Mouse (Mus musculus): ENCODE measurements around the gene Grk3. TPM values are rescaled to one million over a fixed set of nuclear protein-coding genes. Genes with fewer than 3 reads are reported as not detected.

The Grk3 gene
- polyA plus RNA-seq, 1 experiment from 2014 or later = 2.9 TPM

DNA sequence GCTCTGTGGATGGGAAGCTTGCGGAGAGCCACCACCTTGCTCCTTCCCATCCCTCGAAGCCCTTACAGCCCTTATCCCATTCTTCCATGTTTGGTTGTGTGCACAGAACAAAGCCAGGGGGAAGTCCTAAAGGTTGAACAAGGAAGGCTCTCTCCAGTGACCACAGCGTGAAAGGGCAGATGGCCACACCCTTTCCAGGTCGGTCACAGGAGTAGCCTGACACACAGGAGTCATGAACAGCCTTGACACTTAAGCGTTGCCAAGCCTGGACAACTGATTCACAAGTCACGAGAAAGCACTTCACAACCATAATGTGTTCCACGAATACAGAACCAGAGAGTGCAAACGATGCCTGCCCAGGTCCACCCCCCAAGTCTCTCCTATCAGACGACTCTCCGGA, 3.7 kb downstream of the Grk3 start:
- WGBS = 84% methylated on average over 10 of the region's 10 CpGs
- Histone ChIP-seq H3K9ac (ENCODE audit: low read depth, low read length) (no peak overlapping the region), H3K4me3 (ENCODE audit: low read depth, low read length) (no peak overlapping the region), H3K9me3 (ENCODE audit: control insufficient read depth) (no peaks in the 10 kb centered on the region), H3K4me2 (replicated peaks; ENCODE audit: low read depth) (no peak overlapping the region), H3K27me3 (replicated peaks; ENCODE audit: control insufficient read depth, insufficient read depth, low read length) (no peaks in the 10 kb centered on the region), H3K27ac (ENCODE audit: low read depth, low read length) (no peak overlapping the region), H3K36me3 (ENCODE audit: control insufficient read depth, insufficient read depth) (no peaks in the 10 kb centered on the region), H3K4me1 (replicated peaks; ENCODE audit: control insufficient read depth, insufficient read depth, low read length) (no peaks in the 10 kb centered on the region; the same call in 1 of the 2 replicates)
- no peak for TF ChIP-seq CTCF (IDR thresholded peaks at IDR 0.05; ENCODE audit: low read depth)
- ATAC-seq = no peak

DNA sequence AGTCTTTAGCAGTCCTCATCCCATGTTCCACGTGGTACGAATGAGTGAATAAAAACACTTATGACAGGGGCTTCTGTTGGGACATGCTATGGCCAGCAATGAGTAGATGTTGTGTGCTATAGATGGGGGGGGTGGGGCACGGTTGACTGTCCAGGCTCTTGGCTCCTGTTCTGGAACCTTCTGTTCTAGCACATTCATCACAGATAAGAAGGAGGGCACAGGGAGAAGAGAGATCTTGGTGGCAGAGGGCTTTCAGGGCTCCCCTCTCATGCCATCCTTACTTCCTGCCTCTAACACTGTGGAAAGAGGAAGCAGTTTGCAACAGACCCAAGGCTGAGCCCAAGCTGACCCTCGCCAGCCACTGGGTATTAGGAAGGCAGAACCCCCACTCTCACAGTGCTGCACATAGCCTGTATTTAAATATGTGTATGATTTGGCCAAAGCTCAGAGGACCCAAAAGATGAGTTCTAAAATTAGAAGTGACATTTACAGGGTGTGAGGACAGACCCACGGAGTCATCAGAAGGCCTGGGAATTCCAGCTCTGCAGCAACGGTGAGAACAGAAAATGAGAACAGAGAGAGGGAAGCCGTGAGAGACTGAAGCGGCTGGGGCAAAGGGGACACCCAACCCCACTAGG, 6.3 kb downstream of the Grk3 start:
- Histone ChIP-seq H3K9ac (ENCODE audit: low read depth, low read length) (no peak overlapping the region), H3K4me1 (replicated peaks; ENCODE audit: control insufficient read depth, insufficient read depth, low read length) (no peaks in the 10 kb centered on the region), H3K27me3 (replicated peaks; ENCODE audit: control insufficient read depth, insufficient read depth, low read length) (no peaks in the 10 kb centered on the region), H3K4me2 (replicated peaks; ENCODE audit: low read depth) (no peak overlapping the region), H3K27ac (ENCODE audit: low read depth, low read length) (no peak overlapping the region), H3K9me3 (ENCODE audit: control insufficient read depth) (no peaks in the 10 kb centered on the region), H3K36me3 (ENCODE audit: control insufficient read depth, insufficient read depth) (no peaks in the 10 kb centered on the region), H3K4me3 (ENCODE audit: low read depth, low read length) (no peak overlapping the region)
- no peak for TF ChIP-seq CTCF (IDR thresholded peaks at IDR 0.05; ENCODE audit: low read depth)
- ATAC-seq = no peak
- WGBS = 81% methylated on average over 8 of the region's 8 CpGs

DNA sequence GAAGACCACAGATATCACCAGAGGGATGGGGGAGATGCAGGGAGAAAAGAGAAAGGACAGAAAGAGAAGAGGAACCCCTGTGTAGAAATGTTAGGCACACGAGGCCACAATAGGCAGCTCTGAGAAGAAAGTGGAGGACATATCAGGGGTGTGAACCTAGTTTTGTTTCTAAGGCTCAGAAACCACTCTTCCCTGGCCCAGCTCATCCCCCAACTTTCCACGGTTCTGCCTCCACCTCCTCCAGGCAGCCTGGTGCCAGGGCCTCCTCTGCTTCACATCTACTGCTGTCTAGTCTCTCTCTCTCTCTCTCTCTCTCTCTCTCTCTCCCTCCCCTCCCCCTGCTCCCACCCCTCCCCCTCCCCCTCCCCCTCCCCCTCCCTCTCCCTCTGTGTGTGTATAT, 7.1 kb downstream of the Grk3 start:
- 72% methylated on average over 2 of the region's 2 CpGs for WGBS
- ATAC-seq = no peak
- Histone ChIP-seq H3K4me1 (replicated peaks; ENCODE audit: control insufficient read depth, insufficient read depth, low read length) (no peaks in the 10 kb centered on the region), H3K9ac (ENCODE audit: low read depth, low read length) (no peak overlapping the region), H3K27me3 (replicated peaks; ENCODE audit: control insufficient read depth, insufficient read depth, low read length) (no peaks in the 10 kb centered on the region), H3K4me3 (ENCODE audit: low read depth, low read length) (no peak overlapping the region), H3K27ac (ENCODE audit: low read depth, low read length) (no peak overlapping the region), H3K36me3 (ENCODE audit: control insufficient read depth, insufficient read depth) (no peaks in the 10 kb centered on the region), H3K4me2 (replicated peaks; ENCODE audit: low read depth) (no peak overlapping the region), H3K9me3 (ENCODE audit: control insufficient read depth) (no peaks in the 10 kb centered on the region)
- no peak for TF ChIP-seq CTCF (IDR thresholded peaks at IDR 0.05; ENCODE audit: low read depth)

DNA sequence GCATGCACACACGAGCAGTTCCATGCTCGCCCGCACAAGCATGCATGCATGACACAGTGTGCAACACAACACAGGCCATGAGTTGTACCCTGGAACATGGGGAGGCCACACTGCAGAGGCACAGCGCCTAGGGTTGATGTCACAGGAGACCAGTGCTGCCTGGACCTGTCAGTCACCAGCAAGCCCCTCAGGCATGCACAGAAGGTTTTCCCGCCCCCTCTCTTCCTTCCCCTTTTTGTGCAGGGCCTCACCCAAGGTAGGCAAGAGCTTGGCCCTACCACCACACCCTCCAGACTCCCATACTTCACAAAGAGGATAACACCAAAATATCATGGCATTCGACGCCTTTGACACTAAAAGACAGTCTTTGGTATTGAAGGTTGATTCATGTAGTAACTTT, 8.6 kb downstream of the Grk3 start:
- no peaks in the 10 kb centered on the region for H3K4me1 ChIP-seq (replicated peaks; ENCODE audit: control insufficient read depth, insufficient read depth, low read length)
- H3K9ac ChIP-seq (ENCODE audit: low read depth, low read length) = no peak overlapping the region
- 91% methylated on average over 7 of the region's 7 CpGs for WGBS
- no peak for ATAC-seq
- TF ChIP-seq CTCF (IDR thresholded peaks at IDR 0.05; ENCODE audit: low read depth) = no peak
- no peak overlapping the region for H3K4me2 ChIP-seq (replicated peaks; ENCODE audit: low read depth)
- H3K27ac ChIP-seq (ENCODE audit: low read depth, low read length) = no peak overlapping the region
- H3K27me3 ChIP-seq (replicated peaks; ENCODE audit: control insufficient read depth, insufficient read depth, low read length) = no peaks in the 10 kb centered on the region
- H3K9me3 ChIP-seq (ENCODE audit: control insufficient read depth) = no peaks in the 10 kb centered on the region
- H3K4me3 ChIP-seq (ENCODE audit: low read depth, low read length) = no peak overlapping the region
- no peaks in the 10 kb centered on the region for H3K36me3 ChIP-seq (ENCODE audit: control insufficient read depth, insufficient read depth)

DNA sequence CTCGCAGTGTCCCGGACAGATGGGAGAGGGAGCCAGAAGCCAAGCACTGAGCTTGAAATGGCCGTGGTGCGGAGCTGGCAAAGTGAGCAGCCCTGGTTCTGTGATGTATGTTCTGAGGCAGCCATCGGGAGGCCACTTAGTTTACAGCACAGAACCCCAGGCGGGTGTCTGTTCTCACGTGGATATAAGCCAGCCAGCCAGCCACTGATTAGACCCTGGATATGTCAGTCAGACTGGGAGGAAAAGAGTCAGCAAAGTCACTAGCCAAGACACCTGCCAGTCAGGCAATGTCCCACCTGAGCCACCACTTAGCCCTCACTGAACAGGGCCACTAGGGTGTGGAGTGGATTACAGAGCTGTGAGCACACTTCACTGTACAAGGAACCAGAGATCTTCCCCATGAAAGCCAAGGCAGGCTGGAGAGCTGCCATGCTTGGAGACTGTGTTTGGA, 9.6 kb downstream of the Grk3 start:
- Histone ChIP-seq H3K36me3 (ENCODE audit: control insufficient read depth, insufficient read depth) (no peaks in the 10 kb centered on the region), H3K4me1 (replicated peaks; ENCODE audit: control insufficient read depth, insufficient read depth, low read length) (no peaks in the 10 kb centered on the region), H3K9me3 (ENCODE audit: control insufficient read depth) (no peaks in the 10 kb centered on the region), H3K27ac (ENCODE audit: low read depth, low read length) (no peak overlapping the region; the same call in 1 of the 2 replicates), H3K27me3 (replicated peaks; ENCODE audit: control insufficient read depth, insufficient read depth, low read length) (no peaks in the 10 kb centered on the region), H3K4me2 (replicated peaks; ENCODE audit: low read depth) (no peak overlapping the region), H3K4me3 (ENCODE audit: low read depth, low read length) (no peak overlapping the region), H3K9ac (ENCODE audit: low read depth, low read length) (no peak overlapping the region)
- WGBS = 71% methylated on average over 7 of the region's 7 CpGs
- no peak for TF ChIP-seq CTCF (IDR thresholded peaks at IDR 0.05; ENCODE audit: low read depth)
- ATAC-seq = no peak

DNA sequence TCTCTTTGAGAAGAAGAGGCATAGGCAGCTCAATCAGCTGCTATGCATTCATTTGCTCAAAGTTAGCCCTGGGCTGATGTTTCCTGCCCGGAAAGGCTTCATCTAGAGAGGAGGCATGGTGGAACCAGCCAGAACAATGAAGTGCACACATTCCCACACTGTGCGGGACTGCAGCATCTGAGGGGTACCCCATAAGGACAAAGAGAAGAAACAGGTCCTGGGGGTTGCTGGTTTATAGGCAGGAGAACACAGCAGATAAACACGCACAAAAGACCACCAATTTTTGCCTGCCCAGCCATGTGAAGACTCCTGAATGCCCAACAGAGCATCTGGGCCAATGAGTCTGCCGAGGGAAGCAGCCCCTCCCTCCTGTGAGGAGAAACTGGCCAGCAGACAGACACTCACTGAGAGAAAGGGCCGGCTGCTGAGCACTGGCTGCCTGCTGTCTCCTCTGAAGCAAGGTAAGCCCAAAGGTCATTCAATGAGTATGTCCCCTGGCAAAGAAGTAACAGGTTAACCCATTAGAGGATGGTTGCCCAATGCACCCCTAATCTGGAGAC, 12.7 kb downstream of the Grk3 start:
- no peak for ATAC-seq
- Histone ChIP-seq H3K4me1 (replicated peaks; ENCODE audit: control insufficient read depth, insufficient read depth, low read length) (no peaks in the 10 kb centered on the region), H3K4me2 (replicated peaks; ENCODE audit: low read depth) (no peak overlapping the region), H3K9ac (ENCODE audit: low read depth, low read length) (no peak overlapping the region), H3K4me3 (ENCODE audit: low read depth, low read length) (no peak overlapping the region), H3K36me3 (ENCODE audit: control insufficient read depth, insufficient read depth) (no peaks in the 10 kb centered on the region), H3K27me3 (replicated peaks; ENCODE audit: control insufficient read depth, insufficient read depth, low read length) (no peaks in the 10 kb centered on the region), H3K9me3 (ENCODE audit: control insufficient read depth) (no peaks in the 10 kb centered on the region), H3K27ac (ENCODE audit: low read depth, low read length) (no peak overlapping the region)
- 52% methylated on average over 5 of the region's 5 CpGs for WGBS
- no peak for TF ChIP-seq CTCF (IDR thresholded peaks at IDR 0.05; ENCODE audit: low read depth)

Measured in intestine, postnatal 0 days (tissue).